Mouse (Mus musculus): ENCODE data around the gene Sirpa.

GRCm38 (mm10) chr2:129569120-129569519 is 23.5 kb upstream of the Sirpa start:
- TF ChIP-seq CTCF (IDR thresholded peaks at IDR 0.05; ENCODE audit: control insufficient read depth, insufficient read depth, insufficient replicate concordance, low read depth, low read length) (no peak), POLR2A (IDR thresholded peaks at IDR 0.05; ENCODE audit: control insufficient read depth, low read depth, low read length) (no peak)
